Mouse (Mus musculus) cerebellum, adult (tissue): ENCODE measurements at regions not wholly inside any gene's neighbourhood (a gene's known extent, or its start where the extent isn't known, plus 50 kb on each side); places are given as distances from the start of the nearest gene placed in this dataset.

Experiments used
- ATAC-seq: cut with Nextera tagmentation; 2 replicates; pipeline ENCODE4 v1.9.2; 2017; ENCODE audit warnings: mild to moderate bottlenecking, moderate library complexity, mixed read lengths; ENCODE audit not compliant: insufficient number of reproducible peaks, low FRiP score, low TSS enrichment

DNA sequence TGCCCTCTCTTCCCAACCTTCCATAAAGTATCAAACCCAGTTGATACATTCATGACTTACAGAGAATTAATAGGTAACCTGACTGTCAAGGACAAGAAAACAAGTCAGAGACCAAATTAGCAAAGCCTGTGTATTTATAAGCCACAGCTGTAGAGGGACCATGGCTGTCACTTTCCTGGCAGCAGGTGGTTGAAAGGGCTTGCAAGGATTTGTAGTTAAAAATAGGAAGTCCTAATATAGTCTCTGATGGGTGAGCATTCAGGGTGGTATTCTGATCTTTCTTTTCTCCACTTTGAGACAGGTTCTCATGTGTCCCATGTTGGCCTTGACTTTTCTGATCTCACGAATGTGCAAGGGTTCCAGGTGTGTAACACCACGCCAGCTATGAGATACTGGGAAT, 63.7 kb upstream of the Ddx18 start:
- no peak for ATAC-seq

DNA sequence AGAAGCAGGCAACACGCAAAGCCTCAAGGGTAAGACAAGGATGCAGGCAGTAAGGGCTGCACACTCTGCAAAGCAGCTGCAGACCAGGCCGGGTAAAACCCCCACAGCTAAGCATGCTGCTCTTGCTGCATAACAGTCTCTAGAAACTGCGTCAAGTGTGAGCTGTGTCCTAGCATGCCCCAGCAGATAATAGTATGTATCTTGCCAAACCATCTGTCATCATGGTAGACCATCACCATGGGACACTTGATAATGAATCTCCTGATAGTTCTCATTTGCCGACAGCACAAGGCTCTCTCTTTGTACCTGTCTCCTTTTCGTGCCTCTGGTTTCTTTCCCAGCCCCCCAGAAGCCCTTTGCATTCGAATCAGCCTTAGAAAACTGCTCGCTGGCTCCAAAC, 52.5 kb upstream of the Ddx18 start:
- ATAC-seq = no peak

DNA sequence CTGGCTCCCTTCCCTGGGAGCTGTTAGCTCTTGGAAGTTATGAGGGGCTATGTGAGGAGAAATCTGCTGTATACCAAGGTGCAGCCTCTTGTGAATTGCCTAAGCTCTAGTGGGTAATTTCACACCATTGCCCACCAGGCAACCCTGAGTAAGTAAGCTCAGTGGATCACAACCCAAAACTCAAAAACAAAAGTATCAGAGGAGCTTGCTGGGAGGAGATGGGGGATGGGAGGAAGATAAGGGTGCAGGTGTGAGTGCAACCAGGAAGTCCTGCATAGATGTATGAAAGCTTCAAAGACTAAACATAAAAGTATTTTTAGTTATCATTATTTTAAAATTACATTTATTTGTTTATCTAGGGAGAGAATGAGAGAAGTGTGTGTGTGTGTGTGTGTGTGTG, 50.8 kb upstream of the Ddx18 start:
- ATAC-seq = no peak
